Mouse (Mus musculus): ENCODE measurements around the gene Pla2g1b. TPM values are rescaled to one million over a fixed set of nuclear protein-coding genes. Genes with fewer than 3 reads are reported as not detected.

Pla2g1b gene
- polyA plus RNA-seq, 1 experiment, result 55.4 TPM

DNA sequence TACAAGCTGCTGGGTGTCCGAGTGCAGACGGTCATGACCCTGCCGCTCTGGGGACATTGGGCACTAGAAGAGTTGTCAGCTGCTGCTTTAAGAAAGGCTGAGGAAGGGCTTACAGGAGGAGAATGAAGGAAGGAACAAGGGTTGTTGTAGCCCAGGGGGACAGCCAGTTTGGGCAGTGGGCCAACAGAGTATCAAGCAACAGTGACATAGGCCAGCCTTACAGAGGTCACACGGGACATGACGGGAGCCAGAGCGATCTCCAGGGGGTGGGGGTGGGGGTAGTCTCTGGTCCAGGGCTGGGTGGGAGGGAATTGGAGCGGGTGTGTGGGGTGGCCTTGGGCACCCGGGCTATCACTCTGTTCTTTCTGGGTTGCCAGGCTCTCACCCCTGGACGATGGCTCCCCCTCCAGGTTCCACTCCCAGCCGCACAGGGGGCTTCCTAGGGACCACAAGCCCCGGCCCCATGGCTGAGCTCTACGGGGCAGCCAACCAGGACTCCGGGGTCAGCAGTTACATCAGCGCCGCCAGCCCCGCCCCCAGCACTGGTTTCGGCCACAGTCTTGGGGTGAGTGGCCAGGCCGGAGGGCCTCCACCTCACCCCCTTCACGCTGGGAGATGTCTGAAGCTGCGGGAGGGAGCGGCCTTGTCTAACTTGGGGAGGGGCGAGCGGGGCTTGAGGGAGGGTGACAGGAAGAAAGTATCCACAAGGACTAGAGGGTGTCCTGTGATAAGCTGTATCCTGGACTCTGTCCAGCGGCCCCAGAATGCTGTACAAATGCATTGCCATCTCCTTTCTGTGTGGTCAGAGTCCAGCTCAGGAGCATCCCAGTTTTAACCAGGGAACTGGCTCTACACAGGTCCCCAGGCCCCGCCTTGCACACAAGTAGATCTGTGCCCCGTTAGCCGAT lies 15.4 kb upstream of the Pla2g1b start:
- no peak for TF ChIP-seq CTCF (IDR thresholded peaks at IDR 0.05; ENCODE audit: low read depth, low read length)
- no peak for TF ChIP-seq POLR2A (IDR thresholded peaks at IDR 0.05; ENCODE audit: insufficient read depth, low read length)
- no peak for TF ChIP-seq EP300 (IDR thresholded peaks at IDR 0.05; ENCODE audit: insufficient read depth, low read depth, low read length)
- Histone ChIP-seq H3K27ac (ENCODE audit: insufficient read depth, low read length) (no peak overlapping the region), H3K4me3 (ENCODE audit: low read depth, low read length) (no peak overlapping the region)

DNA sequence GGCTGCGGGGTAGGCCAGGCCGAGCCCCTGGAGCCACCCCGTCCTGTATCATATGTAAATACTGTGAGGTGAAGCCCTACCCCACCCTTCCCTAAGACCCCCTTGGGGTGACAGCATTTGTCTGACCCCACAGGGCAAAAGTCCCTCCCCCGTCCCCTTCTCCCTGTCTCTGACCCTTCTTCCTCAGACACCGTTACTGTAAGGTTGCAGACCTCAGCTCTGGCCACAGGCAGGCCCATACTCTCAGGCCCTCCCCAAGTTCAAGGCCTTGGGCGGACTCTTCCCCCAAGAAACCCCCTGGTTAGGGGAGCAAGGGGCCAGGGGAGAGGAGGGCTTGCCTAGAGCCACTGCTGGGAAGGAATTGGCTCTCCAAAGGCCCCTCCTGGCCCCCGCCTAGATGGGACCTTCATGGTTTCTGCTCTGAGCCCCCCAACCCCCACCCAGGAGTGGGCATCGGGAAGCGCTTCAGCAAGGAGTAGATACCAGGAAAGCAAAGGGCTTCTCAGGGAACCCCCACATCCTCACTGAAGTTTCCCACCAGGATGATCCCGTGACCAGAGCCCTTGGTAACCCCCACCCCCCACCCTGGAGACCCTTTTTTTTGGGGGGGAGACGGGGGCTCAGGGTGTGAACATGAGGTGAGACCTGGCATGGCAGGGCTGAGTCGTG lies 11.5 kb upstream of the Pla2g1b start:
- Histone ChIP-seq H3K36me3 (ENCODE audit: control insufficient read depth, insufficient read depth, low read length, poor library complexity, severe bottlenecking) (no peaks in the 10 kb centered on the region), H3K9me3 (replicated peaks; ENCODE audit: control insufficient read depth, insufficient read depth, low read length, poor library complexity, severe bottlenecking) (no peaks in the 10 kb centered on the region), H3K4me3 (ENCODE audit: low read depth, low read length) (no peak overlapping the region), H3K27ac (ENCODE audit: insufficient read depth, low read length) (no peak overlapping the region), H3K4me1 (ENCODE audit: control insufficient read depth, insufficient read depth, low read length) (no peaks in the 10 kb centered on the region), H3K9ac (ENCODE audit: low read depth, poor library complexity, severe bottlenecking) (no peak overlapping the region), H3K27me3 (ENCODE audit: control insufficient read depth, insufficient read depth, low read length, poor library complexity, severe bottlenecking) (no peaks in the 10 kb centered on the region)
- TF ChIP-seq EP300 (IDR thresholded peaks at IDR 0.05; ENCODE audit: insufficient read depth, low read depth, low read length), result no peak

More for the DNA sequence above, 15.4 kb upstream of the Pla2g1b start:
- Histone ChIP-seq H3K9me3 (replicated peaks; ENCODE audit: control insufficient read depth, insufficient read depth, low read length, poor library complexity, severe bottlenecking) (no peaks in the 10 kb centered on the region), H3K4me1 (ENCODE audit: control insufficient read depth, insufficient read depth, low read length) (no peaks in the 10 kb centered on the region), H3K9ac (ENCODE audit: low read depth, poor library complexity, severe bottlenecking) (peak overlapping the region; percentile 8; the same call in 1 of the 2 replicates), H3K36me3 (ENCODE audit: control insufficient read depth, insufficient read depth, low read length, poor library complexity, severe bottlenecking) (no peaks in the 10 kb centered on the region), H3K27me3 (ENCODE audit: control insufficient read depth, insufficient read depth, low read length, poor library complexity, severe bottlenecking) (no peaks in the 10 kb centered on the region)

DNA sequence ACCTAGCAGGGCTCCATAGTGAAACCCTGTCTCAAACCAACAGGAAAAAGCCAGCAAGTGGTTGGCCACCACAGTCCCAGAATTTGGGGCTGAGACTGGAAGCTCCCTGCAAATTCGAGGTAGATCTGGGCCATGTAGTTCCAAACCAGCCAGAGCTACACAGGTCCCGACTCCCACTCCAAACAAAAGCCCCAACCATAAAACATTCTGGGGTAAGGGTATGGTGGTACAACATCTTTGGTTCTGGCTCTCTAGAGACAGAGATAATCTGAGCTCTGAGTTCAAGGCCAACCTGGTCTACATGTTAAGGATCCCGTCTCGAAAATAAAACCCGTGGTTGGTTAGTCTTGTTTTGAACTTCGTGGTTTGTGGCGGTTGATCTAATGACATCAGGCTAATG lies 10.2 kb upstream of the Pla2g1b start:
- TF ChIP-seq CTCF (IDR thresholded peaks at IDR 0.05; ENCODE audit: low read depth, low read length) (no peak), EP300 (IDR thresholded peaks at IDR 0.05; ENCODE audit: insufficient read depth, low read depth, low read length) (no peak), POLR2A (IDR thresholded peaks at IDR 0.05; ENCODE audit: insufficient read depth, low read length) (no peak)
- Histone ChIP-seq H3K9me3 (replicated peaks; ENCODE audit: control insufficient read depth, insufficient read depth, low read length, poor library complexity, severe bottlenecking) (no peaks in the 10 kb centered on the region), H3K27ac (ENCODE audit: insufficient read depth, low read length) (no peak overlapping the region), H3K4me1 (ENCODE audit: control insufficient read depth, insufficient read depth, low read length) (no peaks in the 10 kb centered on the region), H3K9ac (ENCODE audit: low read depth, poor library complexity, severe bottlenecking) (no peak overlapping the region), H3K4me3 (ENCODE audit: low read depth, low read length) (no peak overlapping the region), H3K36me3 (ENCODE audit: control insufficient read depth, insufficient read depth, low read length, poor library complexity, severe bottlenecking) (no peaks in the 10 kb centered on the region), H3K27me3 (ENCODE audit: control insufficient read depth, insufficient read depth, low read length, poor library complexity, severe bottlenecking) (no peaks in the 10 kb centered on the region)

DNA sequence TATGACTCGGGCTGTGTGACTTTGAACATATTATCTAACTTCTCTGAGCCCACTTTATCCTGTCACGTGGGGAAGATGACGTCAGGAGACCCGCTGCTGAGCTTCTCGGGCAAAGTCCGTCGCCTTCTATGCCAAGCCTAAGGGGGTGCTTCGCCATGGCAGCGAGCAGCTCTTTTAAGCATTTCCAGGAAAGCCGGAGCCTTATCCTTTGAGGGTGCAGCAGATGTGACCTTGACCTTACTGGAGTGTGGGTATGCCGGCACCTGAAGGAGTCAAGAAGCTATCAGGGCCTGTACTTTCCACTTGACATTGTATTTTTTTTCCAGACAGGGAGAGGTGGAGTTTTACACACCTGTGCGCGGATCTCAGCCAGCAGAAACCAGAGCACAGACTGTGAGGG lies 7.1 kb upstream of the Pla2g1b start:
- no peaks in the 10 kb centered on the region for H3K9me3 ChIP-seq (replicated peaks; ENCODE audit: control insufficient read depth, insufficient read depth, low read length, poor library complexity, severe bottlenecking)
- no peaks in the 10 kb centered on the region for H3K36me3 ChIP-seq (ENCODE audit: control insufficient read depth, insufficient read depth, low read length, poor library complexity, severe bottlenecking)
- no peak overlapping the region for H3K27ac ChIP-seq (ENCODE audit: insufficient read depth, low read length)
- no peaks in the 10 kb centered on the region for H3K4me1 ChIP-seq (ENCODE audit: control insufficient read depth, insufficient read depth, low read length)
- TF ChIP-seq CTCF (IDR thresholded peaks at IDR 0.05; ENCODE audit: low read depth, low read length), result no peak
- no peak overlapping the region for H3K9ac ChIP-seq (ENCODE audit: low read depth, poor library complexity, severe bottlenecking)
- no peak overlapping the region for H3K4me3 ChIP-seq (ENCODE audit: low read depth, low read length)
- no peaks in the 10 kb centered on the region for H3K27me3 ChIP-seq (ENCODE audit: control insufficient read depth, insufficient read depth, low read length, poor library complexity, severe bottlenecking)

DNA sequence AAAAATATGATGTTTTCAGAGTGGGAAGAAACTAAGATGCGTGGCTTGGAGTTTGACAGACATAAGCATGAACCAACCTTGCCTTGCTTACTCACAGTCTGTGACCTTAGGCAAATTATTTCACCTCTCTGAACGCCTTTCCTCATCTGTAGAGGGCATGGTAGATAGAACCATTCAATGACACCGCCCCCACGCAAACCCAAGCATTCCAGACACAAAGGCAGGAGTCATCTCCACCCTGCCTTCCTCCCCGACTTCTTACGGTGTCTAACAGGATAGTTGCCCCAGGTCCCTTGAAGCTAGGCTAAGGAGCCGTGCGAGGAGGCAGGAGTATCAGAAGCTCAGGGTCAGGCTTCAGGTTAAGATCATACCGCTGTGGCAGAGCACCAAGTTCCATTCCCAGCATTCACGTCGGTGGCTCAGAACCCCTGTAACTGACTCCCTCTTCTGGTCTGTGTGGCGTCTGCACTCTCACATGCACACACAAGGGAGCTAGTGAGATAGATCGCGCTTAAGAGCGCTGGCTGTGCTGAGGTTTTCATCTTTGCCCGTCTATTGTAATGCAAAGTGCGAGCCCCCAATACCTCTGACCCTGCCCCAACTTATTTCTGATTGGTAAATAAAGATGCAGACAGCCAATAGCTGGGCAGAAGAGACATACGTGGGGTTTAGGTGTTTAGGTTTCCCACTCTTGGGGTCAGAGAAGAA lies 1.5 kb upstream of the Pla2g1b start:
- peak overlapping the region; percentile 14; the same call in 1 of the 2 replicates for H3K9ac ChIP-seq (ENCODE audit: low read depth, poor library complexity, severe bottlenecking)
- TF ChIP-seq CTCF (IDR thresholded peaks at IDR 0.05; ENCODE audit: low read depth, low read length) (peak; percentile 74), EP300 (IDR thresholded peaks at IDR 0.05; ENCODE audit: insufficient read depth, low read depth, low read length) (peak; percentile 56; the same call in 1 of the 2 replicates), POLR2A (IDR thresholded peaks at IDR 0.05; ENCODE audit: insufficient read depth, low read length) (peak; percentile 85)
- no peaks in the 10 kb centered on the region for H3K4me1 ChIP-seq (ENCODE audit: control insufficient read depth, insufficient read depth, low read length)
- peak overlapping the region; percentile 66 for H3K4me3 ChIP-seq (ENCODE audit: low read depth, low read length)
- H3K27ac ChIP-seq (ENCODE audit: insufficient read depth, low read length), result peak overlapping the region; percentile 59
- peaks cover 2% of the 10 kb centered on the region; the same call in 1 of the 2 replicates for H3K36me3 ChIP-seq (ENCODE audit: control insufficient read depth, insufficient read depth, low read length, poor library complexity, severe bottlenecking)
- no peaks in the 10 kb centered on the region for H3K27me3 ChIP-seq (ENCODE audit: control insufficient read depth, insufficient read depth, low read length, poor library complexity, severe bottlenecking)
- H3K9me3 ChIP-seq (replicated peaks; ENCODE audit: control insufficient read depth, insufficient read depth, low read length, poor library complexity, severe bottlenecking), result no peaks in the 10 kb centered on the region
